Mouse (Mus musculus) intestine, postnatal 0 days (tissue): ENCODE data around the gene Pcbd2. TPM values are rescaled to one million over a fixed set of nuclear protein-coding genes. Genes with fewer than 3 reads are reported as not detected.
"Not testable (repeated sequence)": the region's sequence is repeated elsewhere in the genome, so short reads cannot be mapped to it uniquely, and the experiment has no call there.

Experiments used
- ATAC-seq: fragments of 200-750 bp; cut with Nextera tagmentation; 2 replicates; pipeline ENCODE4 v1.8.0; 2017; ENCODE audit warnings: mild to moderate bottlenecking, moderate TSS enrichment, moderate library complexity
- H3K27ac ChIP-seq: fragments of 300-500 bp; sonication (generic); 2 replicates; pipeline ENCODE4 v1.5.1; 2014; ENCODE audit warnings: mild to moderate bottlenecking, low read depth, low read length, moderate library complexity
- H3K27me3 ChIP-seq: fragments of 300-500 bp; sonication (generic); replicated peaks from 2 replicates; pipeline ENCODE4 v1.6.1; 2014; ENCODE audit warnings: low read length, mixed read lengths; ENCODE audit not compliant: control insufficient read depth, insufficient read depth
- H3K36me3 ChIP-seq: fragments of 300-500 bp; sonication (generic); 2 replicates; pipeline ENCODE4 v1.6.1; 2014; ENCODE audit warnings: mild to moderate bottlenecking, moderate library complexity; ENCODE audit not compliant: control insufficient read depth, insufficient read depth
- H3K4me1 ChIP-seq: fragments of 300-500 bp; sonication (generic); replicated peaks from 2 replicates; pipeline ENCODE4 v1.6.1; 2014; ENCODE audit warnings: antibody characterized with exemption, low read length, mixed read lengths; ENCODE audit not compliant: control insufficient read depth, insufficient read depth
- H3K4me2 ChIP-seq: fragments of 300-500 bp; sonication (generic); replicated peaks from 2 replicates; pipeline ENCODE4 v1.6.1; 2014; ENCODE audit warnings: low read depth, mild to moderate bottlenecking, moderate library complexity
- H3K4me3 ChIP-seq: fragments of 300-500 bp; sonication (generic); 2 replicates; pipeline ENCODE4 v1.5.1; 2014; ENCODE audit warnings: low read depth, low read length
- H3K9ac ChIP-seq: fragments of 300-500 bp; sonication (generic); 2 replicates; pipeline ENCODE4 v1.6.1; 2014; ENCODE audit warnings: mild to moderate bottlenecking, low read depth, low read length
- H3K9me3 ChIP-seq: fragments of 300-500 bp; sonication (generic); 2 replicates; pipeline ENCODE4 v1.6.1; 2016; ENCODE audit warnings: mixed run types; ENCODE audit not compliant: control insufficient read depth
- CTCF ChIP-seq: sonication (generic); IDR thresholded peaks from 2 replicates; pipeline ENCODE4 v1.5.1; 2016; ENCODE audit warnings: low read depth, mild to moderate bottlenecking, control low read depth, antibody characterized with exemption, moderate library complexity
- WGBS: fragments of 180-500 bp; shearing (Covaris S2); extraction: QIAGEN DNeasy Blood & Tissue Kit; methylation state at CpG from one replicate; pipeline ENCODE4 v1.1.7; 2014; 5-methylcytosine and 5-hydroxymethylcytosine counted together
- polyA plus RNA-seq: library from polyadenylated mRNA; unstranded; fragments of >200 nt; fragmentation: Nextera tagmentation; extraction: Ambion mirVana; gene quantifications from 2 replicates; pipeline ENCODE4 v1.2.1, GENCODE M21; 2015

Gene Pcbd2
- polyA plus RNA-seq, 1 experiment from 2014 or later: 70.5 TPM

DNA sequence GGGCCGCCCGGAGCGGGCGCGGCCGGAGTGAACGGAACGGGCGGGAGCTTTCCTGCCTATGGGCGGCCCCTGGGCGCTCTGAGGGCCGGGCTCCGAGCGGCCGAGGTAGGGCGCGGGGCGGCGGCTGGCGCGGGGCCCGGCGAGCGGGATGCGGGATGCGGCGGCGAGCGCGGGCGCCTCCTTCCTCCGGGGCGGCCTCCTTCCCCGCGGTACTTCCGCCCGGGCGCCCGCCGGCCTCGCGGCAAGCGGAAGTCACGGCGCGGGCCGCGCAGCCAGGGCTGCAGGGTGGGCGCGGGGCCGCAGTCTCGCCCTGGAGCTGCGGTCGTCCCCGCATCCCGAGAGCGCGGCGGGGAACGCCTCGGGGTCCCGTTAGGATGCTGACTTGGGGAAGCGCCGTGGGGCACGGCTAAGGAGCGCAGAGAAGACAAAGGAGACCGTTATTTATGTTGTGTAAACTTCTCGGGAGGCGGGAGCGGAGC, 33.9 kb upstream of the Pcbd2 start:
- peaks cover 9% of the 10 kb centered on the region; the same call in 1 of the 2 replicates for H3K4me1 ChIP-seq
- peak overlapping the region; percentile 72 for H3K4me2 ChIP-seq
- WGBS: under 1% methylated on average over 52 of the region's 70 CpGs
- no peak for TF ChIP-seq CTCF
- no peaks in the 10 kb centered on the region for H3K36me3 ChIP-seq
- peak; percentile 67; the same call in 1 of the 2 replicates for ATAC-seq
- no peaks in the 10 kb centered on the region for H3K9me3 ChIP-seq
- peak overlapping the region; percentile 90 for H3K4me3 ChIP-seq
- H3K9ac ChIP-seq: peak overlapping the region; percentile 99
- H3K27me3 ChIP-seq: no peaks in the 10 kb centered on the region
- peak overlapping the region; percentile 98 for H3K27ac ChIP-seq

DNA sequence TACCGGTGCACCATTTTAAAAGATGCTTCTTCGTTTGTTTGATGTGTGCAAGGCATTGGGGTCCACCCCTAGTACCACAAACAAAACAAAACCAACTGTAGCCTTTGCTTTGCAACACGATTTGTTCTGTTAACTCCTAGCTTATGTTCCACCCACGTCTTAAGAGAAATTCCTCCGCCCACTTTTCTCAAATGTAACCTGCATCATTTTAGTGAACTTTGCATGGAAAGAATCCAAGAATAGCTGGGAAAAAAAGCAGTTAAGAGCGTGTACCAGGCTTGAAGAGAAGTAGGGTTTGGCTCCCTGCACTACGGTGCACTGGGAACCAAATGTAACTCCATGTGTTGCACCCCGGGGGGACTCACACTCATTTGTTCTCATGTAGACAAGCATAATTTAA, 33.1 kb upstream of the Pcbd2 start:
- Histone ChIP-seq H3K9ac (peak overlapping the region; percentile 99), H3K4me3 (peak overlapping the region; percentile 90), H3K27ac (0 out of 2 replicates have a peak overlapping the region, but pooled peaks have one; percentile 98), H3K36me3 (peaks cover 3% of the 10 kb centered on the region), H3K27me3 (no peaks in the 10 kb centered on the region), H3K9me3 (no peaks in the 10 kb centered on the region), H3K4me1 (peaks cover 9% of the 10 kb centered on the region; the same call in 1 of the 2 replicates), H3K4me2 (peak overlapping the region; percentile 72)
- no peak for TF ChIP-seq CTCF
- ATAC-seq: no peak
- WGBS: 9% methylated on average over 8 of the region's 8 CpGs

GRCm38 (mm10) chr13:55695989-55696388, 31.2 kb upstream of the Pcbd2 start:
- peaks cover 19% of the 10 kb centered on the region for H3K36me3 ChIP-seq
- H3K27me3 ChIP-seq, H3K4me1 ChIP-seq, H3K27ac ChIP-seq, H3K4me2 ChIP-seq, ATAC-seq, H3K9ac ChIP-seq, H3K4me3 ChIP-seq, H3K9me3 ChIP-seq: not testable (repeated sequence)
- no CpG with 5 or more reads among the region's 3 CpGs for WGBS

- ATAC-seq: no peak
- Histone ChIP-seq H3K4me1 (no peaks in the 10 kb centered on the region), H3K27me3 (no peaks in the 10 kb centered on the region), H3K4me3 (no peak overlapping the region), H3K27ac (no peak overlapping the region), H3K36me3 (peaks cover 37% of the 10 kb centered on the region), H3K9ac (no peak overlapping the region), H3K9me3 (no peaks in the 10 kb centered on the region), H3K4me2 (no peak overlapping the region)
- 85% methylated on average over 4 of the region's 4 CpGs for WGBS
- TF ChIP-seq CTCF: no peak
Measured at GRCm38 (mm10) chr13:55704301-55704700, 22.9 kb upstream of the Pcbd2 start.

DNA sequence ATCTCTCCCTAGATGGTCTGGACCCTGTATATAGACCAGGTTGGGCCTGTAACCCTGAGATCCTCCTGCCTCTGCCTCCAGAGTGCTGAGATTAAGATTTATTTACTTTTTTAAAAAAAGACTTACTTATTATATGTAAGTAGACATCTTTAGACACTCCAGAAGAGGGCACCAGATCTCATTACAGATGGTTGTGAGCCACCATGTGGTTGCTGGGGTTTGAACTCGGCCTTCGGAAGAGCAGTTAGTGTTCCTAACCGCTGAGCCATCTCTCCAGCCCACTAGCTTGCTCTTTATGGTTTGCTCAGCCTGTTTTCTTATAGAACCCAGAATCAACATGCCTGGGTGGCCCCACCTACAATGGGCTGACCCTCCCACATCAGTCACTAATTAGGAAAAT, 14.3 kb upstream of the Pcbd2 start:
- no peak for ATAC-seq
- no peak for TF ChIP-seq CTCF
- no peaks in the 10 kb centered on the region for H3K27me3 ChIP-seq
- no peak overlapping the region for H3K4me2 ChIP-seq
- H3K4me3 ChIP-seq: no peak overlapping the region
- no peaks in the 10 kb centered on the region for H3K4me1 ChIP-seq
- H3K9ac ChIP-seq: no peak overlapping the region
- H3K36me3 ChIP-seq: no peaks in the 10 kb centered on the region
- WGBS: 95% methylated on average over 3 of the region's 3 CpGs
- no peaks in the 10 kb centered on the region for H3K9me3 ChIP-seq
- no peak overlapping the region for H3K27ac ChIP-seq

DNA sequence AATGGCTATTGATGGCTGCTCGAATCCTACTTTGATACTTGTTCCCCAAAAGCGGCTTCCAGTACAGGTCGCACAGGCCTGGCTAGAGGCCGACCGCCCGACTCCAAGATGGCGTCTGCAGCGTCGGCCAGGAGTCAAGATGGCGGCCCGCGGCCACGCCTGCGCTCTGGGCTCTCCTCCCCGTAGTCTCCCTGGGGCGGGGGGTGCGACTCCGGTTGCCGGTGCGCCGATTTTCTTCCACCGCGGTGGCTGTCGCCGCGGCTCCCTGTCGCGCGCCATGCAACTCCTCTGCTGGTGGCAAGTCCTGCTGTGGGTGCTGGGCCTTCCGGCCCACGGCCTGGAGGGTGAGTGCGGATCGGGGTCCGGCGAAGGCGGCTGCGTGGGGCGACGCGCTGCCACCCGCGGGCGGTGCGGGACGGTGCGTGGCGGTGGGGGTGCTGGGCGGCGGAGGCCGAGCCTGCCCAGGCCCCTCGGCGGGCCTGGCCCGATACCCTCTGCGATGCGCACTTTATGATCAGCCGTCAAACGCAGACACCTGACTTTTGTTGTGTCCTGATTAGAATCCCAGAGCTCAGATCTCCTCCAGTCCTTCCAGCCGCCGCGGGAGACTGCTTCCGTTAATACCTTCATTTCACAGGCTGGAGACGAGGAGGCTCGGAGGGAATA, 12.5 kb upstream of the Pcbd2 start, which contains the start of gene Txndc15:
TSS of gene Txndc15 (plus strand) at position 150 of the 666 bp plus-strand sequence.
- H3K4me1 ChIP-seq: no peaks in the 10 kb centered on the region
- H3K4me3 ChIP-seq: peak within 1 kb of the TSS; percentile 82
- WGBS: under 1% methylated on average over 61 of the region's 63 CpGs
- H3K27me3 ChIP-seq: no peaks in the 10 kb centered on the region
- ATAC-seq: peak; percentile 89
- no peaks in the 10 kb centered on the region for H3K9me3 ChIP-seq
- H3K27ac ChIP-seq: peak within 1 kb of the TSS; percentile 90
- H3K9ac ChIP-seq: peak within 1 kb of the TSS; percentile 97
- TF ChIP-seq CTCF: no peak
- H3K36me3 ChIP-seq: peaks cover 8% of the 10 kb centered on the region
- H3K4me2 ChIP-seq: peak within 1 kb of the TSS; percentile 76
